Mouse (Mus musculus): Measurements from ENCODE around the gene Gm7168.
"Not testable (repeated sequence)": the region's sequence is repeated elsewhere in the genome, so short reads cannot be mapped to it uniquely, and the experiment has no call there.

The Gm7168 gene

GRCm38 (mm10) chr17:13923418-13923817, 24.8 kb upstream of the Gm7168 start:
- Histone ChIP-seq H3K27me3 (ENCODE audit: insufficient read depth, low read length) (no peaks in the 10 kb centered on the region), H3K9me3 (ENCODE audit: low read length) (no peaks in the 10 kb centered on the region)

DNA sequence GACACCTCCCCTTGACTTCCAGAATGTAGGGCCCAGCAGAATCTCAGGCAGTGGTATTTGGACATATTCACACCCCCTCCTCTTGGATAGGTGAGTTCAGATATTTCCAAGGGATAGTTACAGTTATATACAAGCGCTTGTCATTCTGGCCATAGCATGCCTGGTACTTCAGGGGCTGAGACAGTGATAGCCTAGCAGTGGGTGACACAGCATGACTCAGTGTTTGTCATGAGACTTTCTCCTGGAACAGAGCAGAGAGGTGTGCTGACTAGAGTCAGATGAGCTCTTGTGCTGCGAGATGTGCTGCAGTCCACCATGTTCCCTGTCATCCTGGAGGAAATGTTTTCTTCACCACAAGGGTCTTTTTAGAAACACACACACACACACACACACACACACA, 23.6 kb upstream of the Gm7168 start:
- Histone ChIP-seq H3K9me3 (ENCODE audit: low read length) (no peaks in the 10 kb centered on the region), H3K27me3 (ENCODE audit: insufficient read depth, low read length) (no peaks in the 10 kb centered on the region), H3K4me1 (replicated peaks; ENCODE audit: low read depth, low read length) (0 out of 2 replicates have a peak, but pooled peaks cover 5% of the 10 kb centered on the region), H3K4me3 (replicated peaks; ENCODE audit: low read length) (no peak overlapping the region), H3K36me3 (ENCODE audit: insufficient read depth, low read length) (no peaks in the 10 kb centered on the region)
- TF ChIP-seq NANOG (IDR thresholded peaks at IDR 0.05; ENCODE audit: borderline replicate concordance, low read length) (no peak), POU5F1 (IDR thresholded peaks at IDR 0.05; ENCODE audit: borderline replicate concordance, low read length) (no peak), CTCF (conservative IDR thresholded peaks at IDR 0.05; ENCODE audit: low read length) (no peak)

More at GRCm38 (mm10) chr17:13923418-13923817, 24.8 kb upstream of the Gm7168 start:
- H3K36me3 ChIP-seq (ENCODE audit: insufficient read depth, low read length): no peaks in the 10 kb centered on the region
- no peak overlapping the region for H3K4me3 ChIP-seq (replicated peaks; ENCODE audit: low read length)
- TF ChIP-seq POU5F1 (IDR thresholded peaks at IDR 0.05; ENCODE audit: borderline replicate concordance, low read length): no peak
- TF ChIP-seq NANOG (IDR thresholded peaks at IDR 0.05; ENCODE audit: borderline replicate concordance, low read length): no peak
- no peak for TF ChIP-seq CTCF (conservative IDR thresholded peaks at IDR 0.05; ENCODE audit: low read length)
- 0 out of 2 replicates have a peak, but pooled peaks cover 5% of the 10 kb centered on the region for H3K4me1 ChIP-seq (replicated peaks; ENCODE audit: low read depth, low read length)

DNA sequence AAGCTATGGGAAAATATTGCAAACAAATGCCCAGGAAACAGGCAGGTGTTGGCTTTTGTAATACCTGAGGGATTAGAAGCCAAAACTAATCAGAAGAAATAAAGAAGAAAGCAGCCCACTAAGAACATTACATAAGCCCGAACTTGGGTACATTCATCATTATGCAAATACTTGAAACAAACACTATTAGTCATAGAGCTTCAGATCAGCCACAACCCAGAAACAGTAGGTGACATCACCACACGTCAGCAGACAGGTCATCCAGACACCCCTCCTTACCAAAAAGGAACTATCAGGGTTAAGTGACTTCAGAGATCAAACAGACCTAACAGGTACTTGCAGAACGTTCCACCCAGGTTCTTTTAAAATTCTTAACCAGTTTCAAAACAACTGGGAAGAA, 22.2 kb upstream of the Gm7168 start:
- TF ChIP-seq CTCF (conservative IDR thresholded peaks at IDR 0.05; ENCODE audit: low read length) (no peak), POU5F1 (IDR thresholded peaks at IDR 0.05; ENCODE audit: borderline replicate concordance, low read length) (no peak), NANOG (IDR thresholded peaks at IDR 0.05; ENCODE audit: borderline replicate concordance, low read length) (no peak)
- H3K4me3 ChIP-seq (replicated peaks; ENCODE audit: low read length): no peak overlapping the region
- H3K9me3 ChIP-seq (ENCODE audit: low read length): no peaks in the 10 kb centered on the region
- no peaks in the 10 kb centered on the region for H3K36me3 ChIP-seq (ENCODE audit: insufficient read depth, low read length)
- H3K27me3 ChIP-seq (ENCODE audit: insufficient read depth, low read length): no peaks in the 10 kb centered on the region
- no peaks in the 10 kb centered on the region for H3K4me1 ChIP-seq (replicated peaks; ENCODE audit: low read depth, low read length)

DNA sequence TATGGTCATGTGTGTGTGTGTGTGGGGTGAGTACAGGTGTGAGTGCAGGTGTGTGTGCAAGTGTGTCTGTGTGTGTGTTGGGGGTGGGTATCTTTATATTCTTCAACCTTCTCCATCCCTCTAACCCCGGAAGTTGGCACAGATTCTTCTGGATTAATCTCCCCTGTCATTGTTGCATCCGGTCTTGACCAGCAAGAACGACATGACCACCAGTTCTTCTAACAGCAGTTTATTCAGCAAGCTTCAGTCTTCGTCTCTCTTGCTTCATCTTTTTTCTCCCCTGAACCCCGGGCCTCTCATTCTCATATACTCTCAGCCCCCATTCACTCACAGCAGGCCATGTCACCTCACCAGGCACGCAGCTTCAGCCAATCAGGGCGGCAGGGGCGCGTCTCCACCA, 17.8 kb upstream of the Gm7168 start:
- no peak overlapping the region for H3K4me3 ChIP-seq (replicated peaks; ENCODE audit: low read length)
- H3K27me3 ChIP-seq (ENCODE audit: insufficient read depth, low read length): no peaks in the 10 kb centered on the region
- H3K36me3 ChIP-seq (ENCODE audit: insufficient read depth, low read length): no peaks in the 10 kb centered on the region
- H3K9me3 ChIP-seq (ENCODE audit: low read length): no peaks in the 10 kb centered on the region
- no peaks in the 10 kb centered on the region for H3K4me1 ChIP-seq (replicated peaks; ENCODE audit: low read depth, low read length)
- TF ChIP-seq POU5F1 (IDR thresholded peaks at IDR 0.05; ENCODE audit: borderline replicate concordance, low read length) (no peak), NANOG (IDR thresholded peaks at IDR 0.05; ENCODE audit: borderline replicate concordance, low read length) (no peak)

DNA sequence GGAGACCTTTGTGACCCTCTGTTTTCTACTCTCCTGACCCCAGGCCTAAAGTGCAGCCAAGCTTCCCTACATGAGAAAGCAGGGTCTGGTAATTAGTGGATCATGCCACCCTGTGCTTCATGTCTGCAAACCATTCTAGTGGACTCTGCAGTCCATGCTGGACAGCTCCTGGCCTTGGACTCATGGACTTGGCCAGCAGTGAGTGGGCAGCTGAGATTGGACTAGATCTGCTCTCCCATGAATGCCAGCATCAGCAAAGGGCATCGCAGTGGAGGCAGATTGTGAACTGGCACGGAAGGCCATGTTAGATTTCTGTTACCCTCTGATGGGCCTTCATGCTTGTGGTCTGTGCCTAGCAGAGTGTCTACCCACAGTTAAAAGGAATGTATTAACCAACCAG, 12.8 kb upstream of the Gm7168 start:
- not testable (repeated sequence) for H3K27me3 ChIP-seq (ENCODE audit: insufficient read depth, low read length); H3K36me3 ChIP-seq (ENCODE audit: insufficient read depth, low read length); H3K4me3 ChIP-seq (replicated peaks; ENCODE audit: low read length)

GRCm38 (mm10) chr17:13937787-13938186, 10.4 kb upstream of the Gm7168 start:
- H3K27me3 ChIP-seq (ENCODE audit: insufficient read depth, low read length): no peaks in the 10 kb centered on the region
- H3K4me1 ChIP-seq (replicated peaks; ENCODE audit: low read depth, low read length): no peaks in the 10 kb centered on the region
- TF ChIP-seq CTCF (conservative IDR thresholded peaks at IDR 0.05; ENCODE audit: low read length) (no peak), POU5F1 (IDR thresholded peaks at IDR 0.05; ENCODE audit: borderline replicate concordance, low read length) (no peak), NANOG (IDR thresholded peaks at IDR 0.05; ENCODE audit: borderline replicate concordance, low read length) (no peak)
- H3K9me3 ChIP-seq (ENCODE audit: low read length): no peaks in the 10 kb centered on the region
- H3K4me3 ChIP-seq (replicated peaks; ENCODE audit: low read length): no peak overlapping the region
- H3K36me3 ChIP-seq (ENCODE audit: insufficient read depth, low read length): no peaks in the 10 kb centered on the region

More for the DNA sequence above, 12.8 kb upstream of the Gm7168 start:
- not testable (repeated sequence) for H3K9me3 ChIP-seq (ENCODE audit: low read length); H3K4me1 ChIP-seq (replicated peaks; ENCODE audit: low read depth, low read length)

GRCm38 (mm10) chr17:13938652-13939051, 9.5 kb upstream of the Gm7168 start:
- TF ChIP-seq NANOG (IDR thresholded peaks at IDR 0.05; ENCODE audit: borderline replicate concordance, low read length) (no peak), POU5F1 (IDR thresholded peaks at IDR 0.05; ENCODE audit: borderline replicate concordance, low read length) (no peak), CTCF (conservative IDR thresholded peaks at IDR 0.05; ENCODE audit: low read length) (no peak)
- Histone ChIP-seq H3K27me3 (ENCODE audit: insufficient read depth, low read length) (no peaks in the 10 kb centered on the region), H3K36me3 (ENCODE audit: insufficient read depth, low read length) (no peaks in the 10 kb centered on the region), H3K9me3 (ENCODE audit: low read length) (no peaks in the 10 kb centered on the region), H3K4me1 (replicated peaks; ENCODE audit: low read depth, low read length) (no peaks in the 10 kb centered on the region), H3K4me3 (replicated peaks; ENCODE audit: low read length) (no peak overlapping the region)

- H3K4me3 ChIP-seq (replicated peaks; ENCODE audit: low read length); H3K4me1 ChIP-seq (replicated peaks; ENCODE audit: low read depth, low read length); H3K36me3 ChIP-seq (ENCODE audit: insufficient read depth, low read length); H3K27me3 ChIP-seq (ENCODE audit: insufficient read depth, low read length); H3K9me3 ChIP-seq (ENCODE audit: low read length): not testable (repeated sequence)
Observed at GRCm38 (mm10) chr17:13939231-13939630, 8.9 kb upstream of the Gm7168 start.

DNA sequence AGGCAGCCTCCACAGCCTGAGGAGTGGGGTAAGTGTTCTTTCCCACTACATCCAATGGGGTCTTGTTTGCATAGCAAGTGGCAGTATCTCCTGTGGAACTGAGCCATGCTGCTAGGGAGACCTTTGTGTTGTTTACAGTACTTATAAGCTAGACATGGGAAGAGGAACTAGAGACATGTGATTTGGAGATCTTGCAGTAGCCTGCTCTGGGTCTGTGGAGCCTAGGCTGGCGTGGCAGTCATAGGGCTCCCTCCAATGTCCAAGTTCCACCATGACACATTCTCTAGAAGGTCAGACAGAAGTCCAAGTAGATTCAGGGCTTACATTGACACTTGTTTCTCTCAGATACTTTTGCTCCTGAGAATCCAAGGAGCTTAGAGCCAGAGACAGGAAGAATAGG, 7.7 kb upstream of the Gm7168 start:
- no peaks in the 10 kb centered on the region for H3K36me3 ChIP-seq (ENCODE audit: insufficient read depth, low read length)
- H3K4me1 ChIP-seq (replicated peaks; ENCODE audit: low read depth, low read length): no peaks in the 10 kb centered on the region
- H3K27me3 ChIP-seq (ENCODE audit: insufficient read depth, low read length): no peaks in the 10 kb centered on the region
- no peaks in the 10 kb centered on the region for H3K9me3 ChIP-seq (ENCODE audit: low read length)
- H3K4me3 ChIP-seq (replicated peaks; ENCODE audit: low read length): no peak overlapping the region
- TF ChIP-seq POU5F1 (IDR thresholded peaks at IDR 0.05; ENCODE audit: borderline replicate concordance, low read length): no peak
- TF ChIP-seq CTCF (conservative IDR thresholded peaks at IDR 0.05; ENCODE audit: low read length): no peak
- no peak for TF ChIP-seq NANOG (IDR thresholded peaks at IDR 0.05; ENCODE audit: borderline replicate concordance, low read length)

GRCm38 (mm10) chr17:13951570-13951969, 3.4 kb downstream of the Gm7168 start:
- H3K4me3 ChIP-seq (replicated peaks; ENCODE audit: low read length); H3K36me3 ChIP-seq (ENCODE audit: insufficient read depth, low read length); H3K4me1 ChIP-seq (replicated peaks; ENCODE audit: low read depth, low read length); H3K9me3 ChIP-seq (ENCODE audit: low read length); H3K27me3 ChIP-seq (ENCODE audit: insufficient read depth, low read length): not testable (repeated sequence)

- not testable (repeated sequence) for H3K9me3 ChIP-seq (ENCODE audit: low read length); H3K36me3 ChIP-seq (ENCODE audit: insufficient read depth, low read length); H3K4me1 ChIP-seq (replicated peaks; ENCODE audit: low read depth, low read length); H3K27me3 ChIP-seq (ENCODE audit: insufficient read depth, low read length); H3K4me3 ChIP-seq (replicated peaks; ENCODE audit: low read length)
Observed at GRCm38 (mm10) chr17:13958129-13958528, 10.0 kb downstream of the Gm7168 start.

DNA sequence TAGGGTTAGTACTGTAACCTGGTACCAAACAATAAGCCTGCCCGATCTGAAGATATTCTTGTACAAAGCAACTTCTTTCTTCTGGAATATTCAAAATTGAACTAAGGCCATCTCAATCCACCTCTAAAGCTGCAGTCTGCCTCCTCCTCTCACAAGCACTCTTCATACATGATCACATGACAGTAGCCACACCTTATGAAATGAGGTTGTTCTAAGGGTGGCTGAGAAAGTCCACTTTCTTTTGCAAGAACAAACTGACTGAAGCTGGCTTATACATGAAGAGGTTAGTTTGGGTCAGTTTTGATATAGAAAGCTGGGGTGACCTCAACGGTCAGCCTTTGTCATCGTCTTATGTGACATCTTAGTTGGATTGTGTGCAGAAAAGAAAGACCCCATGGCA, 14.1 kb downstream of the Gm7168 start:
- H3K4me3 ChIP-seq (replicated peaks; ENCODE audit: low read length); H3K9me3 ChIP-seq (ENCODE audit: low read length); H3K36me3 ChIP-seq (ENCODE audit: insufficient read depth, low read length); H3K4me1 ChIP-seq (replicated peaks; ENCODE audit: low read depth, low read length); H3K27me3 ChIP-seq (ENCODE audit: insufficient read depth, low read length): not testable (repeated sequence)

DNA sequence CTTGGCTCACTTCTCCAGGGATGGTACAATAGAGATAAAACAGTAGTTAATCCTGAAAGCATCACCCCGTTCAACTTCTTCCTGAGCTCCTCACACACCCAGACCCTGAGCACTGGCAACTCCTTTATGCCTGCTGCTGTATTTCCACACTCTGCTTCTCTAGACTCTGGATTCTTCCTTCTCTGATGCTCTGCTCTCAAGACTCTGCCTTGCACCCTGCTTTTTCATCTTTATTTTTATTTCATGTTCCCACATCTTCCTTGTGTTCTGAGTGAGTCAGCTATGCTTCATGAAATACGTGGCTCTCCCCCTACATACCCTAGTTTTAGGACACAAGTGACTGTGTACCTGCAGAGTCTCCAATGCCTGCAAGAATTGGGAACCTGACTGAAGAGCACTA, 16.9 kb downstream of the Gm7168 start:
- H3K9me3 ChIP-seq (ENCODE audit: low read length); H3K4me3 ChIP-seq (replicated peaks; ENCODE audit: low read length); H3K36me3 ChIP-seq (ENCODE audit: insufficient read depth, low read length); H3K27me3 ChIP-seq (ENCODE audit: insufficient read depth, low read length); H3K4me1 ChIP-seq (replicated peaks; ENCODE audit: low read depth, low read length): not testable (repeated sequence)
